Mouse (Mus musculus): ENCODE results near the gene Ncf4. TPM values are rescaled to one million over a fixed set of nuclear protein-coding genes. Genes with fewer than 3 reads are reported as not detected.
"Not testable (repeated sequence)": the region's sequence is repeated elsewhere in the genome, so short reads cannot be mapped to it uniquely, and the experiment has no call there.

Gene Ncf4
- polyA plus RNA-seq, 2 experiments, result 32.0 to 38.8 TPM

DNA sequence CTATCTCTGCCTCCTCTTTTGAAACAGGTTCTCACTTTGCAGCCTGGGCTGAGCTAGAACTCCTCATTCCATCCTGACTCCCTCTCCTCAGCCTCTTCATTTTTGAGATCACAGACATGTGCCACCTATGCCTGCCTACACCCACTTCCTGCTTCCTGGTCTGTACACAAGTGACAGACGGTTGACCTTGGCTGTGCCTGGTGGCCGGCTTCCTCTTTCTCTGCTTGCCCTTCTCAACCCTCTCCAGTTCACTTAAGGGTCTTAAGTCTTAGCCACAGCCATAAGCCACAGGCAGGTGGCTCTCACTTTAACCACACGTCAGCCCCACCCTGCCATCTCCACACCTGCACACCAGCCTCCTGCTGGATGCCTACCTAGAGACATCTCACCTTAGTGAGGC is 3.8 kb downstream of the Ncf4 start:
- Histone ChIP-seq H3K36me3 (replicated peaks; ENCODE audit: control insufficient read depth, insufficient read depth, low read depth) (no peaks in the 10 kb centered on the region), H3K27ac (no peak overlapping the region), H3K27me3 (ENCODE audit: control insufficient read depth, insufficient read depth, low read length) (no peaks in the 10 kb centered on the region), H3K4me2 (ENCODE audit: low read depth) (no peak overlapping the region), H3K9me3 (ENCODE audit: control insufficient read depth, low read length) (no peaks in the 10 kb centered on the region), H3K9ac (replicated peaks) (no peak overlapping the region), H3K4me1 (replicated peaks; ENCODE audit: control insufficient read depth in 2 of 2, insufficient read depth in 2 of 2, low read length in 1 of 2) (no peaks in the 10 kb centered on the region), H3K4me3 (ENCODE audit: insufficient read depth in 1 of 2, low read depth in 2 of 2, low read length in 2 of 2) (no peak overlapping the region)
- ATAC-seq (ENCODE audit: insufficient read depth), result no peak
- DNase-seq (ENCODE audit: low read depth in 3 of 3, low spot score in 3 of 3), result no peak
- TF ChIP-seq EP300 (IDR thresholded peaks at IDR 0.05; ENCODE audit: low read depth), result no peak
- TF ChIP-seq CTCF (IDR thresholded peaks at IDR 0.05; ENCODE audit: low read depth), result no peak
- 14% methylated on average over 3 of the region's 3 CpGs for WGBS (ENCODE audit: insufficient replicate concordance)

DNA sequence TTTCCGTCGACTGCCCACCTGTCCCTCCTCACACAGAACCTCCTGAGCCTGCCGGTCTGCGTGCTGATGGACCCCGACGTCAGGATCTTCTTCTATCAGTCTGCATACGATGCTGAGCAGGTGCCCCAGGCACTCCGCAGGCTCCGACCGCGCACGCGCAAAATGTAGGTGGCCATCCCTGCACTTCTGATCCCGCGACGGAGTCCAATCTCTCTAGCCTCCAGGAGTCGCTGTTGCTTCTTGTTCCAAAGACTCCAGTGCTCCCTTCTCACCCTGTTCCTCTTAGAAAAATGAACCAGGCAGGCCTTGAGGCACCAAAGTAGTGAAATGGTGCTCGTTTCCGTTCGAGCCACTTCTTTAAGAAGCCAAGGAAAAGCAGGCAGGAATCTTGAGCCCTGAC is 10.2 kb downstream of the Ncf4 start:
- Histone ChIP-seq H3K4me1 (replicated peaks; ENCODE audit: control insufficient read depth in 2 of 2, insufficient read depth in 2 of 2, low read length in 1 of 2) (peaks cover 2 to 13% of the 10 kb centered on the region in 2 experiments; a peak in 3 of 4 replicates), H3K4me3 (ENCODE audit: insufficient read depth in 1 of 2, low read depth in 2 of 2, low read length in 2 of 2) (no peak overlapping the region), H3K9me3 (ENCODE audit: control insufficient read depth, low read length) (no peaks in the 10 kb centered on the region), H3K27ac (no peak overlapping the region), H3K9ac (replicated peaks) (no peak overlapping the region), H3K36me3 (replicated peaks; ENCODE audit: control insufficient read depth, insufficient read depth, low read depth) (no peaks in the 10 kb centered on the region), H3K4me2 (ENCODE audit: low read depth) (no peak overlapping the region), H3K27me3 (ENCODE audit: control insufficient read depth, insufficient read depth, low read length) (no peaks in the 10 kb centered on the region)
- ATAC-seq (ENCODE audit: insufficient read depth) (no peak), DNase-seq (ENCODE audit: low read depth in 3 of 3, low spot score in 3 of 3) (no peak)
- TF ChIP-seq CTCF (IDR thresholded peaks at IDR 0.05; ENCODE audit: low read depth) (peak; percentile 58), EP300 (IDR thresholded peaks at IDR 0.05; ENCODE audit: low read depth) (no peak)
- 19% methylated on average over 20 of the region's 20 CpGs for WGBS (ENCODE audit: insufficient replicate concordance)

DNA sequence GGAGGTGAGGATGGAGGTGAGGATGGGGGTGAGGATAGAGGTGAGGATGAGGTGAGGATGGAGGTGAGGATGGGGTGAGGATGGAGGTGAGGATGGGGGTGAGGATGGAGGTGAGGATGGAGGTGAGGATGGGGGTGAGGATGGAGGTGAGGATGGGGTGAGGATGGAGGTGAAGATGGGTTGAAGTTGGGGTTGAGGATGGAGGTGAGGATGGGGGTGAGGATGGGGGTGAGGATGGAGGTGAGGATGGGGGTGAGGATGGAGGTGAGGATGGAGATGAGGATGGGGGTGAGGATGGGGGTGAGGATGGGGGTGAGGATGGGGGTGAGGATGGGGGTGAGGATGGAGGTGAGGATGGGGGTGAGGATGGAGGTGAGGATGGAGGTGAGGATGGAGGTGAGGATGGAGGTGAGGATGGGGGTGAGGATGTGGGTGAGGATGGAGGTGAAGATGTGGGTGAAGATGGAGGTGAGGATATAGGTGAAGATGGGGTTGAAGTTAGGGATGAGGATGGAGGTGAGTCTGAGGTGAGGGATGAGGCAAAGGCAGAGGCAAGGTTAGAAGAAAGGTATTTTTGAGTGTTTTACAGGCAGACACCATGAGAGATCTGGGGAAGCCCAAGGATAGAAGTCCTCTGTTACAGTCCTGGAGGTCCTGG is 12.1 kb downstream of the Ncf4 start:
- not testable (repeated sequence) for H3K27me3 ChIP-seq (ENCODE audit: control insufficient read depth, insufficient read depth, low read length); H3K27ac ChIP-seq; H3K9ac ChIP-seq (replicated peaks); ATAC-seq (ENCODE audit: insufficient read depth); H3K36me3 ChIP-seq (replicated peaks; ENCODE audit: control insufficient read depth, insufficient read depth, low read depth); DNase-seq (ENCODE audit: low read depth in 3 of 3, low spot score in 3 of 3); H3K4me2 ChIP-seq (ENCODE audit: low read depth); H3K9me3 ChIP-seq (ENCODE audit: control insufficient read depth, low read length); H3K4me3 ChIP-seq (ENCODE audit: insufficient read depth in 1 of 2, low read depth in 2 of 2, low read length in 2 of 2)
- peaks cover 7 to 27% of the 10 kb centered on the region in 2 experiments for H3K4me1 ChIP-seq (replicated peaks; ENCODE audit: control insufficient read depth in 2 of 2, insufficient read depth in 2 of 2, low read length in 1 of 2)

DNA sequence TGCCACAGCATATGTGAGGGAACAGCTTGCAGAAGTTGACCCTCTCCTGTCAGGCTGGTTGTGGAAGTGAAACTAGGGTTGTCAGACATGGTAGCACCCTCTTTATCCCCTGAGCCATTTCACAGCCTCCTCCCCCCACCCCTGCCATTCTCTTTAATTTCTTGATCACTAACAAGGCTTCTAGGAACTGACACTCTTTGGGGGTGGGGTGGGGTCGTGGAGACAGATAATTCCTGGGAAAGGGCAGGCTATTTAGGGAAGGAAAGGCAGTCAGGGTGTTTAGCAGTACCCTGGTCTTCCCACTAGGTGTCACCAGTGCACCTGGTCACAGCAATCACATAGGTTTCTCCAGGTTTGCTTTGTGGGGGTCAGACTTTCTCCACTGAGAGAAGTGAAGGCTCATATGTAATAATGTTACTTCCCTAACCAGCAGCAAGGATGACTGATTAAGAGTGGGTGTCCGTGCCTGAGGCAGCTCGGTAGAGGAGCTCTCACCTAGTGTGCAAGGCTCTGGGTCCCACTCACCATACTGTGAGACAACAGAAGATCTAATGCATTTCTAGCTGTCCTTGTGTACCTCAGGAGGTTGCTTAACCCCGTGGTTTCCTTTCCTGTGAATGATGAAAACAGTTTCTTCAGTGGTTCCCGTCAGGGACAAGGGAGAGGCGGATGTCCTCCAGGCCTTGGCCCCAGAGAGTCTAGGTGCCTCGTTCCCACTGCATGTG is 12.9 kb downstream of the Ncf4 start:
- DNase-seq (ENCODE audit: low read depth in 3 of 3, low spot score in 3 of 3) (peak in 1 of 3 experiments; percentile 39), ATAC-seq (ENCODE audit: insufficient read depth) (no peak)
- WGBS (ENCODE audit: insufficient replicate concordance), result 8% methylated on average over 7 of the region's 7 CpGs
- Histone ChIP-seq H3K4me3 (ENCODE audit: insufficient read depth in 1 of 2, low read depth in 2 of 2, low read length in 2 of 2) (no peak overlapping the region), H3K27me3 (ENCODE audit: control insufficient read depth, insufficient read depth, low read length) (no peaks in the 10 kb centered on the region), H3K4me2 (ENCODE audit: low read depth) (no peak overlapping the region), H3K4me1 (replicated peaks; ENCODE audit: control insufficient read depth in 2 of 2, insufficient read depth in 2 of 2, low read length in 1 of 2) (peaks cover 7 to 27% of the 10 kb centered on the region in 2 experiments), H3K9ac (replicated peaks) (no peak overlapping the region), H3K9me3 (ENCODE audit: control insufficient read depth, low read length) (no peaks in the 10 kb centered on the region), H3K36me3 (replicated peaks; ENCODE audit: control insufficient read depth, insufficient read depth, low read depth) (no peaks in the 10 kb centered on the region), H3K27ac (peak overlapping the region; percentile 19)
- TF ChIP-seq CTCF (IDR thresholded peaks at IDR 0.05; ENCODE audit: low read depth), result peak; percentile 93
- TF ChIP-seq EP300 (IDR thresholded peaks at IDR 0.05; ENCODE audit: low read depth), result 0 out of 2 replicates have a peak, but pooled peaks have one; percentile 6

DNA sequence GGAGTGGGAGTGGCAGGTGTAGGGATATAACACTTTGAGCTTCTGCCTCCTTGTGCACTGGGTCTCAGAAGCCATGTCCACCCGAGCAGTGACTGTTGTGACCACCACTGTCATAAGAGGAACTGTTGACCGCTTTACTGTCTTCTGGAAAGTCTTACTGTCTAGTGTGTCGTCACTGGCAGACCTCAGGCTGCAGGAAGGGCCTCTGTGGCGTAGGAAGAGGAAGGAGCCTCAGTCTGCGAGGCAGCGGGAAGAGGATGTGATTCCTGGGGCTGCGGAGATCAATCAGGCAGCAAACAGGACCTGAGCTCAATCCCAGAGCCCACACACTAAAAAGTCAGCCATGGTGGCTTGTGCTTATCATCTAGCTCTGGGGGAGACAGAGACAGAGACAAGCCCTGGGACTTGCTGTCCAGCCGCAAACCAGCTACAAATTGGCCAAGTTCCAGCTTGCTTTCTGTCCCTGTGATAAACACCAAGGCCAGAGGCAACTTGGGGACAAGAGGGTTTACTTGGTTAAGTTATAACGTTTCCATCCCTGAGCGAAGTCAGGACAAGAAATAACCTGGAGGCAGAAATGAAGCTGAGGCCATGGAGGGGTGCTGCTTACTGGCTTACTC is 13.8 kb downstream of the Ncf4 start:
- ATAC-seq (ENCODE audit: insufficient read depth) (no peak), DNase-seq (ENCODE audit: low read depth in 3 of 3, low spot score in 3 of 3) (peak in 1 of 3 experiments; percentile 41)
- no peak overlapping the region for H3K9ac ChIP-seq (replicated peaks)
- WGBS (ENCODE audit: insufficient replicate concordance), result 27% methylated on average over 10 of the region's 10 CpGs
- peaks cover 7 to 27% of the 10 kb centered on the region in 2 experiments for H3K4me1 ChIP-seq (replicated peaks; ENCODE audit: control insufficient read depth in 2 of 2, insufficient read depth in 2 of 2, low read length in 1 of 2)
- H3K4me2 ChIP-seq (ENCODE audit: low read depth), result no peak overlapping the region
- peak overlapping the region; percentile 19 for H3K27ac ChIP-seq
- H3K4me3 ChIP-seq (ENCODE audit: insufficient read depth in 1 of 2, low read depth in 2 of 2, low read length in 2 of 2), result no peak overlapping the region
- no peak for TF ChIP-seq CTCF (IDR thresholded peaks at IDR 0.05; ENCODE audit: low read depth)
- no peak for TF ChIP-seq EP300 (IDR thresholded peaks at IDR 0.05; ENCODE audit: low read depth)
- no peaks in the 10 kb centered on the region for H3K27me3 ChIP-seq (ENCODE audit: control insufficient read depth, insufficient read depth, low read length)
- H3K9me3 ChIP-seq (ENCODE audit: control insufficient read depth, low read length), result no peaks in the 10 kb centered on the region
- no peaks in the 10 kb centered on the region for H3K36me3 ChIP-seq (replicated peaks; ENCODE audit: control insufficient read depth, insufficient read depth, low read depth)

Measured in liver, embryonic 14.5 days (tissue).